Mouse (Mus musculus): ENCODE measurements around the gene Mrvi1.

GRCm38 (mm10) chr7:110949785-110950620, 32.3 kb downstream of the Mrvi1 start:
- TF ChIP-seq CTCF (conservative IDR thresholded peaks at IDR 0.05 in 1 of 2, IDR thresholded peaks at IDR 0.05 in 1 of 2; ENCODE audit: low read depth in 2 of 2, low read length in 2 of 2) (no peak), ETS1 (conservative IDR thresholded peaks at IDR 0.05; ENCODE audit: low read depth, low read length) (no peak), USF1 (IDR thresholded peaks at IDR 0.05; ENCODE audit: low read depth, low read length) (no peak), ZMIZ1 (IDR thresholded peaks at IDR 0.05; ENCODE audit: low read depth, low read length) (no peak), EP300 (IDR thresholded peaks at IDR 0.05; ENCODE audit: low read length) (no peak), BHLHE40 (IDR thresholded peaks at IDR 0.05; ENCODE audit: low read depth, low read length) (no peak), MAX (IDR thresholded peaks at IDR 0.05; ENCODE audit: low read length) (no peak), MXI1 (IDR thresholded peaks at IDR 0.05; ENCODE audit: low read depth, low read length) (no peak), MAZ (IDR thresholded peaks at IDR 0.05; ENCODE audit: low read depth, low read length) (no peak), TCF12 (IDR thresholded peaks at IDR 0.05; ENCODE audit: low read depth, low read length) (no peak), POLR2A (IDR thresholded peaks at IDR 0.05; ENCODE audit: low read depth, low read length) (no peak), ELF1 (IDR thresholded peaks at IDR 0.05; ENCODE audit: low read depth, low read length) (no peak), UBTF (IDR thresholded peaks at IDR 0.05; ENCODE audit: low read depth, low read length) (no peak), KAT2A (IDR thresholded peaks at IDR 0.05; ENCODE audit: insufficient replicate concordance, low read length) (no peak)

Measured in CH12.LX (cell line).